Mouse (Mus musculus) right cerebral cortex, postnatal 25 days (tissue): ENCODE results near the gene Rhof.
A peak's percentile ranks its signal among the peaks of the same experiment; 100 is the strongest.

ENCODE experiments used
- DNase-seq: peaks from one replicate; pipeline ENCODE4 v3.0.0; 2022

The Rhof gene

GRCm38 (mm10) chr5:123109452-123110203 lies 22.9 kb downstream of the Rhof start:
- no peak for DNase-seq

GRCm38 (mm10) chr5:123104769-123105168 lies 27.7 kb downstream of the Rhof start:
- no peak for DNase-seq

GRCm38 (mm10) chr5:123103556-123103955 lies 28.9 kb downstream of the Rhof start:
- no peak for DNase-seq

GRCm38 (mm10) chr5:123102376-123102775 lies 30.1 kb downstream of the Rhof start:
- no peak for DNase-seq

GRCm38 (mm10) chr5:123098487-123098886 lies 34.0 kb downstream of the Rhof start:
- no peak for DNase-seq

GRCm38 (mm10) chr5:123096299-123096698 lies 36.2 kb downstream of the Rhof start:
- DNase-seq: no peak

GRCm38 (mm10) chr5:123094238-123094991 lies 38.1 kb downstream of the Rhof start:
- DNase-seq: no peak

DNA sequence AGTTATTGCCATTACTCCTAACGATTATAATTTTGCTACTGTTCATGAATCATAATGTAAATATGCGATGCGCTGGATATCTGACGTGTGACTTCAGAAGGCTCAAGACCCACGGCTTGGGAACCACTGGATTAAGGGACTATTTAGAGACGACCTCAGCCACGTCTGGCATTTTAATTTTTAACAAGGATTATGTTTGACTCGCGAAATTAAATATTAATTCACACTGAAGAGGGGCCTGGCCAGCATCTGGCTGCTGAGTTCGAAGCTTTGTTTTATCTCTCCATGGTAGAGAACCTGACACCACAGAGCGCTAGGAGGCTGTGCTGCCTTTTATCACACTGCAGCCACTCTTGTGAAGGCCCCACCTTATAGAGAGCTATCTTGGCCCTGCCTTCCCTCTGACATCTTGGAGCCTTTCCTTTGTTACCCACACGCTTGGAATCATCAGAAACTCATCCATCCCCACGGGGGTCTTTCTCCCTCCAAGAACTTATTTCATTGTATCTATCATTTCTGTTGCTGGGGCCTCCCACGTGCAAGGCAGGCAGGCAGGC lies 39.3 kb downstream of the Rhof start:
- no peak for DNase-seq

GRCm38 (mm10) chr5:123090560-123091306 lies 41.8 kb downstream of the Rhof start:
- DNase-seq: no peak

- DNase-seq: no peak
These were observed 43.7 kb downstream of the Rhof start for GRCm38 (mm10) chr5:123088784-123089183.

DNA sequence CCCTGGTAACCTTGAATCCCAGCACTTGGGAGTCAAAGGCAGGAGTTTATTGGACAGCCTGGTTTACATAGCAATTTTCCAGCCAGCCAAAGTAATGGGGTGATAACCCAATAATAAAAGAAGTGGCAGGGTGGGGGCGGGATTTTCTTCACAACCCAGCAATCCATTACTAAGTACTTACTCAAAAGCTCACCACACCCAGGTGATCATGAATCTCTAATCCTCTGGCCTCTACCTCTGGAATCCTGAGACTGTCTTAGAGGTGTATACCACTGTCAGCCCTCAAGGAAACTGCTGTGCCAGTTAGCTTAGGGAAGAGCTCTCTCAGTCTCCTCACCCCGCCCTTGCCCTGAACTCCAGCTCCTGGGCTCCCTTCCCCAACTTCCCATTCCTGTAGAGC lies 46.0 kb downstream of the Rhof start:
- DNase-seq: no peak

DNA sequence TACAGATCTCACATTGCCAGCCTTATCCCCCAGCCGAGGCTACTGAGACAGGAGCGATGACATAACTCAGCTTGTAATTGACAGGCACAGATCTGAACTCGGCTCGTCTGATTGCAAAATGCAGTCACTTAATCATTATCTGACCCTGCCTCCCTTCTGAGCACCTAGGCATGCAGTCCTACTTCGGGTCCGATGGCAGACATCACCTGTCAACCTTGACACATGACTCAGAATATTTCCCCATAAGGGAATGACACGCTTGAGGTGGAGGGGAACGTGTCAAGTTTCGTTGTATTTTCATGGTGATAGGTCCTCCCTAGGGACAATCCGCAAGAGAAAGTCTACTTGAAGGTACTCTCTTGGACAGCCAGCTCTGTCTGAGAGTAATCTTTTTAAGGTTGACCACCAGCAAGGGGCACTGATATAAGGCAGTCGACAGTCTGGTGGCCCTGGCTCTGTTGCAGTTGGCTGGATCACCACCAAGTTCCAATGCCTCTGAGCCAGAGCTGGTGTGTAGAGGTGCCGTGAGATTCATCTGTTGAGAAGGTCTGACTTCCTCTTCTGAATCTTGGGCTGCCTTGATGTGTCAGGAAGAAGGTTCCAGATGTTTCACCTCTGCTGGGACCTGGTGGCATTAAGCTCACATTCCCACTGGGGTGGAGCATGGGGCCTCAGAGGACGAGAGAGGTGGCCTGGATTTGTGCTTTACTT lies 49.0 kb downstream of the Rhof start:
- no peak for DNase-seq

- DNase-seq: no peak
These were observed 52.0 kb downstream of the Rhof start for GRCm38 (mm10) chr5:123080510-123080909.

GRCm38 (mm10) chr5:123080041-123080440 lies 52.5 kb downstream of the Rhof start:
- no peak for DNase-seq

DNA sequence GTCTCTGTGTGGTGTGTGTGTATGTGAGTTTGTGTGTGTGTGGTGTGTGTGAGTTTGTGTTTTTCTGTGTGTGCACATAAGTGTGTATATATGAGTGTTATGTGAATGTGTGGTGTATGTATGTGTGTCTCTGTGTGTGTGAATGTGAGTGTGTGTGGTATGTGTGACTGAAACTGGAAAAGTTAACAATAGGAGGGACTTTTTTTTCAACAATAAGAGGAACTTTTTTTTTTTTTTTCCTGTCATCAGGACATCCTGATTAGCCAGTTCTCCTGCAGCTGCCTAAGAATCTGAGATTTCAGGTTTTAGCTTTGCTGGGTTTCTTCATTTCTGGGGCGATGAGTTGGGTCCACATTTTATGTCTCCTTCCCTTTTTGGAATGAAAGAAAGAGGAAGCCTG lies 52.9 kb downstream of the Rhof start:
- no peak for DNase-seq

DNA sequence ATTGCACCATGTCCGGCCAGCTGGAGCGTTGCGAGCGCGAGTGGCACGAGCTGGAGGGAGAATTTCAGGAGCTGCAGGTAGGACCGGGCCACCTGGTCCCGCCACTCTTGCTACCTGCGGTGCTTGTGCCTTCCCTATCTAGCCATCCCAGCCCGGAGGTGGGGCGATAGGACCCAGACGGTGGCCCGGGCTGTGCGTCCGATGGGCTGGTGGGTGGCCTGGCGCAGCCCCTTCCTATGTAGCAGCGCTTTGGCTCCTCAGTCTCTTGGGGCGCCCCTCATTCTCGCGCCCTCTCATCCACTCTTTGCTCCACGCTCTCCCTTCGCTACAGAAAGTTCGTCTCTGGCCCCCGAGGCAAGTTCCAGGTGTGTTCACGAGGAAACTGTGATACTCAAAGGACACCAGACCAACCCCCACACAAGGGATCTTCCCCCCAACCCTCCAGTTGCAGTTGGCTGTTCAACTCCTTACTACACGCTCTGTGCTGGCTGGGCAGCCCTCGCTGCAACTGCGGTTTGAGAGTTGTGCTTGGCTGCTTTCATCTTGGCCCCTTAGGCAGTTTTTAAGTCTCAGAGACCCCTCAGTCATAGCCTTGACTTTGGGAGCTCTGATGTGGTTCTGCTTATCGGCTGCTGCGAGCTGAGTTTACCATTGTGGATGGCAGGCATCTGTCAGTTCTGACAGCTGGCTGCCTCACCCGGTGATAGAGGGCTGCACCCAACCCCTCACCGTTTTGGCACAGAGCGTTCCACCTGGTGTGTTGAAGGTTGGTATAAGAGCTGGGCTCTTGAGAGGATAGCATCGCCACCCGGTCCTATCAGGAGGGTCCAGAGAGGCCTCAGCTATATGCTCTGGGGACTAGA lies 55.8 kb downstream of the Rhof start:
- DNase-seq: no peak

- peak; percentile 96 for DNase-seq
These were observed 56.7 kb downstream of the Rhof start for GRCm38 (mm10) chr5:123075576-123076418.

- no peak for DNase-seq
These were observed 63.8 kb downstream of the Rhof start for GRCm38 (mm10) chr5:123068714-123069113.

GRCm38 (mm10) chr5:123068115-123068514 lies 64.4 kb downstream of the Rhof start, which contains the start of gene Tmem120b:
Gene Tmem120b, plus strand, starts transcription at chr5:123068415.
- DNase-seq: no peak

DNA sequence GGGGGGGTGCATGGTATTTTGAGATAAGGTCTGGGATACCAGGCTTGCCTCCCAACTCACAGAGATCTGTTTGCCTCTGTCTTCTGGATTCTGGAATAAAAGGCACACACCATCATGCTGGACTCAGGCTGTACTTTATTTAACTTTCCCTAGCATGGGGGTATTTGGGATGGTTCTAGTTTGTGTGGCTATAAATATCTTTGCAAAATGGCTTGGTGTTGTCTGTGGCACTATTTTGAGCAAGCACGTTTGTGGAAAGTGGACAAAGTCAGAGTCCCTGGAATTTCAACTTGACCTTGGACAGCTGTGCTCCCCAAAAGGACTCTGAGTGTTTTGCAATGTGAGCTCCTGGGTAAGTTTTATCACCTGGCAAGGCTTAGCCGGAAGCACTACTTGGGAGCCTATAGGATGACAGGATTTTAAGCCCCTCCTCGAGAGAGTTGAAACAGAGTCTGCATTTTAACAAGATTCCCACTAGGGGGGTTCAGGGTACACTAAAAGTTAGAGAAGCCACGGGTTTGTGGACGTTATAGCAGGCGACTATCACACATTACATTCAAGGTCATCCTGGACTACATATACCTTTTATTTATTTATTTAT lies 65.0 kb downstream of the Rhof start:
- DNase-seq: no peak
